Mouse (Mus musculus): Measurements from ENCODE around the gene Ndufa12.
A peak's percentile ranks its signal among the peaks of the same experiment; 100 is the strongest.

DNA sequence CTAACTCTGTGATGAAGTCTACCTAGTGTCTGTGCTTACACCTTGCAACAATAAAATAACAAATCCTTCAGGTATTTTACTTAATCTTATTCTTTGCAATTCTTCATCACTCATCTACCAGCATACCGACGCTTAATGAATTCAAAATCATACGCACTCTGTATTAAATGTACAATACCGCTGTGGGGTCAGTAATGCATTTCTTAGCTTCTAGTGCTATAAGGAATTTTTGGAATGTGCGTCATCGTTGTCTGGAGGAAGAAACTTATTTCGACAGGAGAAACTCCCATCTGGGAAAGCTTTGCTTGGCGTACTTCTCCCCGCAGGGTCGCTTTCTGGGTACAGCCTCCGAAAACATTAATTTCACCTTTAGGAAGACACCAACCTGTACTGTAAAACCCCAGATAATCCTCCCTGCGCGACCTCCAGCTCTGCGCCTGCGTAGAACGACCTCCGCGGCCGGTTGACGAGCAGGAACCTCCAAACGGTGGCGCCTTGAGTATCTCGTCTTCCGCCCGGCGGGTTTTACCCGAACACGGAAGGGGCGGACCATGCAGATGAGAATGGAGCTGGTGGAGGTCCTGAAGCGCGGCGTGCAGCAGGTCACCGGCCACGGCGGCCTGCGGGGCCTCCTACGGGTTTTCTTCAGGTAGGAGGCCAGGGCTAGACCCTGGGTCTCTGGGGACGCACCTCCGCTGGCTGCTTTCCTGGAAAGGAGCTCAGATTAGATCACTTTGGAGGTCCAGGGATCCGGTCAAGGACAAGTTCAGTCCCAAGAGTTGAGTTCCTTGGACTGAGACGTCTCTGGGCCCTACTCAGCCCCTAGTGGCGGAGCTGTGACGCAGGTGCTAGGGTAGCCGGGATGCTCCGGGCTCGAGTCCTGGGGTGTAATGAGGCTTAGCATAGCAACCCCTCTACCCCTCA is at the start of gene Ndufa12:
- TF ChIP-seq CTCF (IDR thresholded peaks at IDR 0.05; ENCODE audit: borderline replicate concordance, control insufficient read depth, extremely low read depth, insufficient read depth, low read length, poor library complexity) (peak; percentile 74), POLR2A (IDR thresholded peaks at IDR 0.05; ENCODE audit: control insufficient read depth, extremely low read depth, insufficient read depth, low read length, poor library complexity) (peak; percentile 70; the same call in 1 of the 2 replicates)

Measured in thymus, adult 2 months (tissue).